Mouse (Mus musculus): Measurements from ENCODE around the gene Tmeff1.

GRCm38 (mm10) chr4:48543071-48543865 is 41.7 kb upstream of the Tmeff1 start:
- TF ChIP-seq CTCF (IDR thresholded peaks at IDR 0.05; ENCODE audit: control insufficient read depth, insufficient read depth, low read length) (no peak), POLR2A (IDR thresholded peaks at IDR 0.05; ENCODE audit: borderline replicate concordance, control insufficient read depth, low read depth, low read length) (no peak)
